Mouse (Mus musculus) heart, postnatal 4 days (tissue): ENCODE data around the gene Kcnj11. TPM values are rescaled to one million over a fixed set of nuclear protein-coding genes. Genes with fewer than 3 reads are reported as not detected.

Source experiments
- DNase-seq: peaks from one replicate; pipeline ENCODE4 v3.0.0; 2021
- total RNA-seq, 2 experiments: library from RNA; stranded (reverse); gene quantifications; 2 replicates each; pipeline ENCODE4 v1.2.3; 2021

Gene Kcnj11
- total RNA-seq, 2 experiments from 2014 or later = 55.6 to 61.3 TPM

- no peak for DNase-seq
Observed at GRCm38 (mm10) chr7:46103771-46104170, 3.2 kb upstream of the Kcnj11 start.

GRCm38 (mm10) chr7:46103075-46103591 lies 2.6 kb upstream of the Kcnj11 start:
- no peak for DNase-seq

DNA sequence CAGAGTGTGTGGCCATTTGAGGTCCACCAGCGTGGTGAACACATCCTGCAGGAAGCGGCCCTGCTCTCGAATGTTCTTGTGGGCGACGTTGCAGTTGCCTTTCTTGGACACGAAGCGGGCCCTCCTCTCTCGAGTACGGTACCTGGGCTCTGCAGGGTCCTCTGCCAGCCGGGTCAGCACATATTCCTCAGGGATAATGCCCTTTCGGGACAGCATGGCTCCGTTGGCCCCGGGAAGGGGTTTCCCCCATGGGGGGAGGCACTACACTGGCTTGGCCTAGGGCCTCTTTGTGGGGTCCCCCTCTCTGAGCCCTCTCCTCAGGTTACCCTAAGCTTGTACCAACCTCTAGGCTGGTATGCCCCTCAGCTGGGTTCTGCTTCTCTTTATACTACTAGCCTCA lies 882 bp downstream of the Kcnj11 start:
- DNase-seq = no peak

GRCm38 (mm10) chr7:46098919-46099286 lies 1.7 kb downstream of the Kcnj11 start:
- no peak for DNase-seq

DNA sequence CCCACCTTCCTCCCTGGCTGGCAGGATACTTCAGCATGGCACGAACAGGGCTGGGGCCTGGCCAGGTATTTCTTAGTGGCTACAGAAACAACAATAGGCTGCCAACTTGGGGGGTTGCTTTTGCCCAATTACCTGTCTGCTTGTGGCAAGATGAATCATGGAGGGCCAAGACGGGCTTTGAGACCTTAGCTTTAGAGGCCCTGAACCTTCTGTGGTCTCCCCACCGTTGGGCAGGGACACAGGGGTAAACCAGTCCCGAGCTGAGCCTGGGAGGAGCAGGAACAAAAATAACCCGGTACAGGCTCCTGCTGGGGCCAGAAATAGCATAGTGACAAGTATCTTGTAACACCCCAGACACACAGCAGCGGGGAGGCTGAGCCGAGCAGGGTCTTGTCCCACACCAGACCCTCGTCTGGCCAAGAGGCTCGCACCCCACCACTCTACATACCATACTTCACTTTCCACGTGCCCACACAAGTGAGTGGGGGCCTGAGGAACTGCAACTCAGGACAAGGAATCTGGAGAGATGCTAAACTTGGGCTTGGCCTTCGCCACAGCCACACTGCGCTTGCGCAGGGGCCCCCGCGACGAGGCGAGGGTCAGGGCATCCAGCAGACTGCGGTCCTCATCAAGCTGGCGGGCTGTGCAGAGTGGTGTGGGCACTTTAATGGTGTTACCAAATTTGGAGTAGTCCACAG lies 2.2 kb downstream of the Kcnj11 start:
- peak; percentile 65 for DNase-seq

DNA sequence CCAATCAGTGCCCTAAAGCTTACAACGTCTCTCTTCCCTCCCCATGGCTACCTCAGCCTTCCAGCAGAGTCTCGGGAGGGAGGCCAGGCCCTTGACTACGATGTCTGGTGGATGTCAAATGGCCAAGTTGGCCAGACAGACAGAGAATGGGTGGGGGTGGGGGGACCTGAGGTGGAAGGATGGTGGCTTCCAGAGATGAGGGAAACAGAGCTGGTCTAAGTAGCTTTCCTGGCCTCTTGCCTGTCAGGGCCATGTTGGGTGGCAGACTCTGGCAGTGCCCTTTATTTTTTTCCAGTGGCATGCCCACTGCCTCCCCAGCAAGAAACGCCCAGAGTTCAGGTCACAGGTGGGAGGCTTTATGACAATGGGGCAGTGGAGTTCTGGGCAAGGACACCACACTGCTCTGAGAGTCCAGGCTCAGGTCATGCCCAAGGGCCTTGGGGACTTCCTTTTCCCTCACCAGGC lies 3.2 kb downstream of the Kcnj11 start:
- no peak for DNase-seq

GRCm38 (mm10) chr7:46096136-46096535 lies 4.4 kb downstream of the Kcnj11 start:
- DNase-seq = peak; percentile 82

DNA sequence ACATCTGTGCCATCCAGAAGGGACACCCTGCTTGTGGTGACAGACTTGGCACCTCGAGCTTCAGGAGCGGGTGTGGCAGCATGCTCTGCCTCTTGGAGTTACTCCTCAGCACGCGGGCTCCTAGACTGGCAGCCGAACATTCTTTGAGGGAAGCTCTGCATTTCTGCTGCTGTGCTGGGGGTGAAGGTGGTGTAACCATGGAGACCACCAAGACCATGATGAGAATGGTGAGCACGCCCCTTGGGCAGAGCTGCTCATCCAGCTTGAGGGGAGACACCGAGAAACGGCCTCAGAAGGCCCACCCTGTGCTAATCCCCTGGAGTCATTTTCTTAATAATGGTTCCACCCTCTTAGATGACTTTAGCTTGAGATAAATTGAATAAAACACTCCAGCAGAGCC lies 7.8 kb downstream of the Kcnj11 start:
- no peak for DNase-seq

GRCm38 (mm10) chr7:46088241-46088640 lies 12.3 kb downstream of the Kcnj11 start:
- DNase-seq = no peak

DNA sequence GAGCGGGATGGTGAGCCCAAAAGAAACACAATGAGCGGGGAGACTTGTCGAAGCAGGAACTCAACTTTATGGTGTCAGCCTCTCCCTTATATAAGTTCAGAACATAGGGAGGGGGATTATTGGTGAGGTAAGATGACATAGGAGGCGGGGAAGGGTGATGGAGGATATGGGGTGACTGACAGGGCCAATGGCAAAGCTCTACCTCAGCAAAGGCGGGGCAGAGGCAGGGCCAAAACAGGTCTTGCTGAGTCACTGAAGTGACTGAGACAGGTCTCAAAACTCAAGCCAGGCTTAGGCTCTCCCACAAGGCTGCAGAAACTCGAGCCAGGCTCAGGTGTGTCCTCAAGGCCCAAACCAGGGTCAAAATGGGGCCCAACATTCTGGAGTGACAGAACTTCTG lies 14.2 kb downstream of the Kcnj11 start:
- DNase-seq = no peak

DNA sequence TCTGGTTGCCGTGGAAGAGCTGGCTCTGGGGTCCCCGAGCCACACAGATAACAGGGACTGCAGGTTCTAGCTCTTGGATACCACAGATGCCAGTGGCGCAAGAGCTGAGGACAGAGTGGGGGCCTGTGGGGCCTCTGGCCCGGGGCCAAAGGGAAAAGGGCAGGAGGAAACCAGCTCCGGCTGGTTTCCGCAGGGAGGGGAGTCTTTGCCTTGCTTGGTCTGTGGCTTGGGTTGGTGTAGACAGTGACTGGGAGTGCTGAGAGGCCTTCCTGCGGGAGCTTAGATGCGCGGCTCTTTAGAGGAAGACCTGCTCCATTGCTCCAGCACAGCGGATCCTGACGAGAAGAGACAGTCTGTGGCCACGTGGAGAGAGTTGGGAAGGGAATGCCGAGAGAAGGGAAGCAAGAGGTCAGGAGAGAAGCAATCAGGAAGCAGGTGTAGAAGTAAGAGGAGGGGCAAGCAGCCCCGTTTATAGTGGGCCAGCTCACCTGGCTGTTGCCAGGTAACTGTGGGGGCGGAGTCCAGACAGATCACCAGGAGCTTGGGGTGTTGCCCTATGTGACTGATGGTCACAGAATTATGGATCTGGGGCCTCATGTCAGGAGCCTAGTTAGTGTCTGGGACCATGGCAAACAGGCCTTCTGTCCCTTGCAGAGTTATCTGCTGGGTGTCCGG lies 15.6 kb downstream of the Kcnj11 start:
- DNase-seq = no peak

DNA sequence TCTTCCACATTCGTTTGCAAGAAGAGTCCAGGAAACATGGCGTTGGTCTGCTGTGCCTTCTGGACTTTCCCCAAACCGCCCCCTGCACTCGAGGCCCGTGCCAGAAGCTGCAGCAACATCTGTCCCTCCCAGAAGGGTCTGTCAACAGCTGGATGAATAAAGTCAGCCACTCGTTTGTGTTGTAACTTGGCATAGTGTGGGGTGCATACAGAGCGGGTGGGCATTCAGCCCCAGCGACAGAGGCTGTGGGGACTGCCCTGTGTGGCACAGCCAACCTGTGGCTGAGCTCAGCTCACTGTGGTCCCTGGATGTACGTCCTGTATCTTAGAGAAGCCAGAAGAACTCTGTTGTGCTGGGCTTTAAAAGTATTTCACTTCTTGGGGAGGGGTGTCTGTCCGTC lies 16.5 kb downstream of the Kcnj11 start:
- DNase-seq = no peak

- no peak for DNase-seq
Observed at GRCm38 (mm10) chr7:46077675-46078074, 22.9 kb downstream of the Kcnj11 start.

DNA sequence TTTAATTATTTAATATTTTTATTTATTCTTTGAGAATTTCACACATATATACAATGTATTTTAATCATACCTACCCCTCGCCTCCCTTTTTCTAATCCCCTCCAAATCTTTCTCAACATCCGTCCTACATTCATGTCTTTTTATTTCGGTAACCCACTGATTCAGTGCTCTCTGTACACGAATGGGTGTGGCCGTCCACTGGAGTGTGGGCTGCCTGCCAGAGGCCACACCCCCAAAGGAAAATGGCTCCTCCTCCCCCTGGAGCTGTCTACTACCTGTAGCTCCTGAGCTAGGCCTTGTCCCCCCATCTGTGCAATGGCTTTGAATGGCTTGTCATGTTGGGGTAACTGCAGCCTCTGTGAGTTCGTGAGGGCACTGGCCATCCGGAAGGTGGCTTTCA lies 23.7 kb downstream of the Kcnj11 start:
- no peak for DNase-seq

- DNase-seq = no peak
Observed at GRCm38 (mm10) chr7:46068831-46069230, 31.7 kb downstream of the Kcnj11 start.

- DNase-seq = no peak
Observed at GRCm38 (mm10) chr7:46063296-46063695, 37.3 kb downstream of the Kcnj11 start.

DNA sequence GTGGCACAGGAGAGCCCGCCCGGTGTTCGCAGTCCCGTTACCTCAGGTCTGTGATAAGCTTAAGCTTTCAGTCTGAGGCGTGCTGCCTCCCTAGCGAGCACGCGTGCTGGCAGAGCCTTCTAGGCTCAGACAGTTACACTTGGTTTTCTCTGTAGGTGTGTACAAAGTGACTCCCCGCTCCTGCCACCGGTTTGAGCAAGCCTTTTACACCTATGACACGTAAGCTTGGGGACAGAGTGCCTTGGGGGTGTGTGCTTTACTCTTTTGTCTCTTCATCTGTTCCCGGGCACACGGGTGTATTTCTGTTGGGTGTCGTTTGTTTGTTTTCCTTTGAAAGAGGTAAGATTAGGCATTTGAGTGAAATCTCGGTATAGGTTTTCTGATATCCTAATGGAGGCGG lies 39.0 kb downstream of the Kcnj11 start:
- no peak for DNase-seq

GRCm38 (mm10) chr7:46060688-46061087 lies 39.9 kb downstream of the Kcnj11 start:
- DNase-seq = no peak

DNA sequence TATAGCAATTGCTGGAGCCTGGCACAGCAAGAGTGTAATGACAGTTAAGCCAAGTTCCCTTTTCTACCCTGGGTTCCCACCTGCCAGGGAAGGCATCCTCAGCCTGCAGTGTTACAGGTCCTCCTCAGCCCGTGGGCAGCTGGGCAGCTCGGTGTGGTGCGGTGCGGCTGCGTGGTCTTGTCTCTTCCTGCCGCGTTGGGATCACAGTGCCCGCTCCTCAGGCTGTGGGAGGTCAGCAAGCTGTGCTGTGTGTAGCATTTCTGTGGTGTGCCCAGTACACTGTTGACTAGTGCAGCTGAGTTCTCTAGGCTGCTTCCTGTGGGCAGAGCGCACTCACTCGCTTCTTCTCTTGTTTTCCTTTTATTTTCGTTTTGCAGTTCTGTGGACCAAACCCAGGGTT lies 41.7 kb downstream of the Kcnj11 start:
- no peak for DNase-seq

GRCm38 (mm10) chr7:46053566-46053965 lies 47.0 kb downstream of the Kcnj11 start:
- DNase-seq = no peak

DNA sequence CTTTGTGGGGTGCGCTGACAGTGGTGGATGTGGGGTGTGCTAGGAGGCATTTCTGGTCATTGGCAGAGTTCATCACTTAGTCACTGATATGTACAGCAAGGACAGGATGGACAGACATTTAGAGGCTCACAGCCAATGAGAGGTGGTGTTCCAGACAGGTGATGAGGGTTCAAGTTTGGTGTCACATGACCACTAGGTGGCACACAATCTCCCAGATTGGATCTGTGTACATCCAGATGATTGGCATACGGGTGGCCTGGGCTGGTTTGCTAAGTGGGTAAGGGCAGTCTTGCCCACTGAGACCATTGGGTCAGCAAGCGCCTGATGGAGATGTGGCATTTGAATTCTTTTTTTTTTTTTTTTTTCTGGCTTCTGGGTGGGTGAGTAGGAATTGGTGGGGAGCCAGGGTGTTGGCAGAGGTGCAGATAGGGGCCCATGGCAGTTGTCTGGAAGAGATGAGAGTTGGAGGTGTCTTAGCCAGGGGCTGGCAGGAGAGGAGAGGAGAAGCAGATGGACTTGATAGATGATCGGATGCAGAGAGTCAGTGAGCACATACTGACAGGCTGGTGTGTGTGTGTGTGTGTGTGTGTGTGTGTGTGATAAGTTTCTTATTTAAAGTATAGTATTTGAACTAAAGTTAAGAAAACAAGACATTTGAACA lies 48.3 kb downstream of the Kcnj11 start:
- DNase-seq = no peak

DNA sequence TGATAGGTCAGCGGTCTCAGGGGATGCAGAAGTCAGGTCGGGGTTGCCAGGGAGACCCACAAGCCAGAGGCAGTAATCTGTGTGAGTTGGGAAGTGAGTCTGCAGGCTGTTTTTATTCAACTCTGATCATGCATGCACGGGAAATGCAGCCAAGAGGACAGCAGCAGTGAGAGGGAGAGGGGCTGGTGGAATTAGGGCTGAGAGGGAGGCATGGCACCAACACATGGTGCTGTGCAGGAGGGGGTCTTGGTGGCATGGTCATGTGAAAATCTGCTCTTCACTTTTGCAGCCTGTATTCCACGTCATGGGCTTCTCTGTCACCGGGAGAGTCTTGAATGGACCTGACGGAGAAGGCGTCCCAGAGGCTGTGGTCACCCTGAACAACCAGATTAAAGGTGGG lies 50.6 kb downstream of the Kcnj11 start:
- no peak for DNase-seq

DNA sequence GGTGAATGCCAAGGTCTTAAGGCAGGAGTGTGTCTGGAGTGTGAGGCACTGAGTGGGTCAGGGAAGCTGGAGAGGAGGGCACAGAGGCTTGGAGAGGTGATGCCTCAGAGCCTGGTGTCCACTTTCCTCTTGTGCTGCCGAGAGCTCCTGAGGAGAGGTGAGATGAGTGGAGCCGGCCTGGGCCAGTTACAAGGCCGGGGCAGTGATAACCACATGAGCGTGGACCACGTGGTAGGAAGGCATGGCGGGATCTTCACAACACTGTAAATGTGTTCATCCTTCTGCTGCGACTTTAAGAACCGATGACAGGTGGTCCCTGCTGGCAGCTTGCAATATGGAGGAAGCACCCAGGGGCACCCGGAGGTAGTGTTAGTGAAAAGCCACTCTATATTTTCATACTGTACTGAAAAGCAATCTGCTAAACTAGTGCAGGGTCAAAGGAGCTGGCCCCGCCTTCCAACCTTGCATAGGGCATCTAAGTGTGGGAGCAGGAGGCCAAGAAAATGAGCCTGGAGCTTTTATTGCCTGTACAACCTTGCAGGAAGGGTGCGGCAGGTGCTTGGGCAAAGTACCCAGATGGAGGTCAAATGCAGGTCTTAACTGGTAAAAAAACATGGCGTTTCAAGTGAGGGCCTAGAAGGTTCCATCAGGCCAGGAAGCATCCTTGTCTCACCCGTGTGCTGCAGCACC lies 52.5 kb downstream of the Kcnj11 start:
- no peak for DNase-seq
